ENCODE assay signal across 10 mouse cellular contexts in genomic region chr11:99135047-99135440, GRCm38 (mm10). TPM values are rescaled to one million over a fixed set of nuclear protein-coding genes. Genes with fewer than 3 reads are reported as not detected.
A peak's percentile ranks its signal among the peaks of the same experiment; 100 is the strongest.
DNase-seq lines count a peak whose midpoint lies in the region; ATAC-seq lines count a peak whose summit lies in the region.
"Had no signal": no experiment of that assay in that cellular context is flagged by ENCODE, and none has a peak within 500 bp of the region (broad histone marks: within the 10 kb centered on the region; RNA-seq: fewer than 3 reads in every experiment).

No protein-coding gene starts in this region.

- H3K4me3 ChIP-seq in heart, embryonic 14.5 days (ENCODE audit: control insufficient read depth in 1 of 2, insufficient read depth in 1 of 2, low read depth in 1 of 2, low read length in 2 of 2), result no peak overlapping the region
- H3K4me3 ChIP-seq in heart, embryonic 11.5 days (ENCODE audit: low read depth, low read length), result no peak overlapping the region
- H3K4me3 ChIP-seq in midbrain, embryonic 11.5 days (ENCODE audit: low read depth, low read length), result no peak overlapping the region
- no peak overlapping the region for H3K4me3 ChIP-seq in midbrain, embryonic 13.5 days (replicated peaks)
- no peak overlapping the region for H3K4me3 ChIP-seq in embryonic facial prominence, embryonic 11.5 days (ENCODE audit: low read depth, low read length)
- no peak overlapping the region for H3K4me3 ChIP-seq in limb, embryonic 15.5 days

- peaks cover 23 to 27% of the 10 kb centered on the region in 2 experiments for H3K4me1 ChIP-seq in heart, embryonic 14.5 days (ENCODE audit: control insufficient read depth in 2 of 2, insufficient read depth in 2 of 2, low read length in 2 of 2)
- peaks cover 27% of the 10 kb centered on the region for H3K4me1 ChIP-seq in heart, embryonic 11.5 days (ENCODE audit: control insufficient read depth, insufficient read depth, low read length)
- peaks cover 16% of the 10 kb centered on the region for H3K4me1 ChIP-seq in midbrain, embryonic 11.5 days (ENCODE audit: control insufficient read depth, insufficient read depth, low read length)
- peaks cover 22% of the 10 kb centered on the region for H3K4me1 ChIP-seq in midbrain, embryonic 13.5 days (replicated peaks)
- H3K4me1 ChIP-seq in embryonic facial prominence, embryonic 11.5 days (ENCODE audit: control insufficient read depth, insufficient read depth, low read length), result peaks cover 21% of the 10 kb centered on the region
- peaks cover 54% of the 10 kb centered on the region for H3K4me1 ChIP-seq in limb, embryonic 15.5 days

- no peaks in the 10 kb centered on the region for H3K9me3 ChIP-seq in heart, embryonic 14.5 days (ENCODE audit: control insufficient read depth, low read length)
- H3K9me3 ChIP-seq in heart, embryonic 11.5 days (replicated peaks; ENCODE audit: control insufficient read depth, low read length), result no peaks in the 10 kb centered on the region
- H3K9me3 ChIP-seq in midbrain, embryonic 11.5 days (ENCODE audit: control insufficient read depth, low read length), result no peaks in the 10 kb centered on the region
- H3K9me3 ChIP-seq in midbrain, embryonic 13.5 days, result no peaks in the 10 kb centered on the region
- H3K9me3 ChIP-seq in embryonic facial prominence, embryonic 11.5 days (replicated peaks; ENCODE audit: control insufficient read depth, low read length), result no peaks in the 10 kb centered on the region
- no peaks in the 10 kb centered on the region for H3K9me3 ChIP-seq in limb, embryonic 15.5 days

- WGBS in heart, embryonic 14.5 days, result 63% methylated on average over 8 of the region's 8 CpGs
- WGBS in heart, embryonic 11.5 days (ENCODE audit: insufficient replicate concordance), result 56% methylated on average over 8 of the region's 8 CpGs
- WGBS in midbrain, embryonic 11.5 days, result 67% methylated on average over 8 of the region's 8 CpGs
- WGBS in midbrain, embryonic 13.5 days, result 68% methylated on average over 8 of the region's 8 CpGs
- 55% methylated on average over 8 of the region's 8 CpGs for WGBS in embryonic facial prominence, embryonic 11.5 days
- 47% methylated on average over 8 of the region's 8 CpGs for WGBS in limb, embryonic 15.5 days

- ATAC-seq in heart, embryonic 14.5 days (ENCODE audit: insufficient number of reproducible peaks, insufficient read depth, low FRiP score, low read depth), result no peak
- no peak for ATAC-seq in heart, embryonic 11.5 days (replicated peaks; ENCODE audit: insufficient number of reproducible peaks, low FRiP score, low TSS enrichment)
- no peak for ATAC-seq in midbrain, embryonic 11.5 days (ENCODE audit: low FRiP score)
- no peak for ATAC-seq in midbrain, embryonic 13.5 days
- ATAC-seq in embryonic facial prominence, embryonic 11.5 days (replicated peaks; ENCODE audit: insufficient number of reproducible peaks, low FRiP score, low TSS enrichment, low read depth), result no peak
- ATAC-seq in limb, embryonic 15.5 days (ENCODE audit: insufficient number of reproducible peaks, low FRiP score, low TSS enrichment, low read depth), result no peak
- ATAC-seq: activated CD4-positive, CD25-positive, alpha-beta regulatory T cell, adult 4 months had no signal

- H3K36me3 ChIP-seq in heart, embryonic 14.5 days (ENCODE audit: control insufficient read depth, insufficient read depth, low read length), result no peaks in the 10 kb centered on the region
- H3K36me3 ChIP-seq in heart, embryonic 11.5 days (ENCODE audit: control insufficient read depth, insufficient read depth, low read length), result no peaks in the 10 kb centered on the region
- H3K36me3 ChIP-seq in midbrain, embryonic 11.5 days (ENCODE audit: control insufficient read depth, insufficient read depth, low read length), result no peaks in the 10 kb centered on the region
- H3K36me3 ChIP-seq in midbrain, embryonic 13.5 days, result no peaks in the 10 kb centered on the region
- H3K36me3 ChIP-seq in embryonic facial prominence, embryonic 11.5 days (replicated peaks; ENCODE audit: control insufficient read depth, insufficient read depth, low read depth, low read length), result no peaks in the 10 kb centered on the region
- no peaks in the 10 kb centered on the region for H3K36me3 ChIP-seq in limb, embryonic 15.5 days

- DNase-seq in midbrain, embryonic 11.5 days (ENCODE audit: low spot score, missing footprints), result peak; percentile 78
- DNase-seq in embryonic facial prominence, embryonic 11.5 days (ENCODE audit: low spot score), result no peak
- DNase-seq in spleen, postnatal 10 days (ENCODE audit: low spot score in 2 of 2), result no peak
- DNase-seq in layer of hippocampus, postnatal 14 days (ENCODE audit: low spot score in 2 of 2), result no peak
- DNase-seq: left cerebral cortex, postnatal 4 days had no signal

- H3K4me2 ChIP-seq in heart, embryonic 14.5 days (ENCODE audit: low read length), result no peak overlapping the region
- H3K4me2 ChIP-seq in heart, embryonic 11.5 days, result no peak overlapping the region
- H3K4me2 ChIP-seq in midbrain, embryonic 11.5 days, result no peak overlapping the region
- no peak overlapping the region for H3K4me2 ChIP-seq in midbrain, embryonic 13.5 days (replicated peaks)
- H3K4me2 ChIP-seq in embryonic facial prominence, embryonic 11.5 days (ENCODE audit: low read depth, low read length), result no peak overlapping the region; the same call in 1 of the 2 replicates
- no peak overlapping the region for H3K4me2 ChIP-seq in limb, embryonic 15.5 days

- no peaks in the 10 kb centered on the region for H3K27me3 ChIP-seq in heart, embryonic 14.5 days (ENCODE audit: control insufficient read depth, insufficient read depth, low read length)
- no peaks in the 10 kb centered on the region for H3K27me3 ChIP-seq in heart, embryonic 11.5 days (ENCODE audit: control insufficient read depth, insufficient read depth, low read length)
- H3K27me3 ChIP-seq in midbrain, embryonic 11.5 days (ENCODE audit: control insufficient read depth, insufficient read depth, low read length), result no peaks in the 10 kb centered on the region
- H3K27me3 ChIP-seq in midbrain, embryonic 13.5 days, result no peaks in the 10 kb centered on the region
- H3K27me3 ChIP-seq in embryonic facial prominence, embryonic 11.5 days (ENCODE audit: control insufficient read depth, insufficient read depth, low read length), result no peaks in the 10 kb centered on the region
- H3K27me3 ChIP-seq in limb, embryonic 15.5 days, result no peaks in the 10 kb centered on the region

- H3K9ac ChIP-seq in heart, embryonic 14.5 days (ENCODE audit: low read length), result no peak overlapping the region
- H3K9ac ChIP-seq in heart, embryonic 11.5 days (ENCODE audit: low read depth, low read length), result no peak overlapping the region
- H3K9ac ChIP-seq in midbrain, embryonic 11.5 days (ENCODE audit: low read length), result no peak overlapping the region
- no peak overlapping the region for H3K9ac ChIP-seq in midbrain, embryonic 13.5 days (replicated peaks)
- H3K9ac ChIP-seq in embryonic facial prominence, embryonic 11.5 days (replicated peaks; ENCODE audit: low read length), result no peak overlapping the region
- no peak overlapping the region for H3K9ac ChIP-seq in limb, embryonic 15.5 days

- H3K27ac ChIP-seq in heart, embryonic 14.5 days (replicated peaks in 1 of 2; ENCODE audit: control insufficient read depth in 1 of 2, insufficient read depth in 1 of 2, low read depth in 2 of 2, low read length in 2 of 2), result peak overlapping the region; percentile 18 to 38; a peak in 2 of 4 replicates
- H3K27ac ChIP-seq in heart, embryonic 11.5 days (ENCODE audit: low read depth, low read length), result no peak overlapping the region
- H3K27ac ChIP-seq in midbrain, embryonic 11.5 days (ENCODE audit: low read depth, low read length), result no peak overlapping the region
- H3K27ac ChIP-seq in midbrain, embryonic 13.5 days, result no peak overlapping the region
- peak overlapping the region; percentile 88 for H3K27ac ChIP-seq in embryonic facial prominence, embryonic 11.5 days (replicated peaks; ENCODE audit: low read depth, low read length)
- H3K27ac ChIP-seq in limb, embryonic 15.5 days, result peak overlapping the region; percentile 87

RNA-seq across cellular contexts. Expression of gene Ccr7, which starts 19.8 kb away (rescaled TPM):
- polyA plus RNA-seq in heart, embryonic 14.5 days (2014; fragmentation: Nextera tagmentation; extraction: Ambion mirVana), result 0.16 TPM in 1 of 2 replicates, not detected in the other
- 0.21 and 0.36 TPM in 2 replicates for polyA plus RNA-seq in heart, embryonic 11.5 days (2014; fragmentation: Nextera tagmentation; extraction: Ambion mirVana)
- polyA plus RNA-seq in midbrain, embryonic 11.5 days (2014; fragmentation: Nextera tagmentation; extraction: Ambion mirVana), result 0.41 TPM in 1 of 2 replicates, not detected in the other
- not detected in 2 replicates for polyA plus RNA-seq in midbrain, embryonic 13.5 days (2015; fragmentation: Nextera tagmentation; extraction: Ambion mirVana)
- polyA plus RNA-seq in embryonic facial prominence, embryonic 11.5 days (2014; fragmentation: Nextera tagmentation; extraction: Ambion mirVana), result 0.31 and 0.60 TPM in 2 replicates
- polyA plus RNA-seq in limb, embryonic 15.5 days (2015; fragmentation: Nextera tagmentation; extraction: Ambion mirVana), result 0.38 and 0.48 TPM in 2 replicates
- not detected for total RNA-seq in layer of hippocampus, postnatal 14 days (2021)
- total RNA-seq: left cerebral cortex, postnatal 4 days had no signal

RNA-seq across cellular contexts. Expression of gene Tns4, which starts 45.9 kb away (rescaled TPM):
- polyA plus RNA-seq in heart, embryonic 14.5 days (2014; fragmentation: Nextera tagmentation; extraction: Ambion mirVana), result 0.11 and 0.19 TPM in 2 replicates
- 0.13 TPM in 1 of 2 replicates, not detected in the other for polyA plus RNA-seq in heart, embryonic 11.5 days (2014; fragmentation: Nextera tagmentation; extraction: Ambion mirVana)
- 0.23 and 0.67 TPM in 2 replicates for polyA plus RNA-seq in midbrain, embryonic 11.5 days (2014; fragmentation: Nextera tagmentation; extraction: Ambion mirVana)
- 0.10 and 0.16 TPM in 2 replicates for polyA plus RNA-seq in midbrain, embryonic 13.5 days (2015; fragmentation: Nextera tagmentation; extraction: Ambion mirVana)
- polyA plus RNA-seq in embryonic facial prominence, embryonic 11.5 days (2014; fragmentation: Nextera tagmentation; extraction: Ambion mirVana), result 0.22 and 0.86 TPM in 2 replicates
- polyA plus RNA-seq in limb, embryonic 15.5 days (2015; fragmentation: Nextera tagmentation; extraction: Ambion mirVana), result 1.9 and 2.1 TPM in 2 replicates
- under 1 TPM; 0.09 to 0.21 TPM for total RNA-seq in layer of hippocampus, postnatal 14 days (2021)
- total RNA-seq: left cerebral cortex, postnatal 4 days had no signal
- polyA plus RNA-seq: activated CD4-positive, CD25-positive, alpha-beta regulatory T cell, adult 4 months had no signal

Comparison
In these comparisons a context has a peak if more than half of its experiments do, and no peak if none do; other contexts are left out.
1. H3K27ac ChIP-seq: peak in heart, embryonic 14.5 days (2 of 2), embryonic facial prominence, embryonic 11.5 days (single experiment) and limb, embryonic 15.5 days (single experiment); none in heart, embryonic 11.5 days (single experiment), midbrain, embryonic 11.5 days (single experiment) and midbrain, embryonic 13.5 days (single experiment).